Mouse (Mus musculus): ENCODE results near the gene Fgfr2.
"Not testable (repeated sequence)": the region's sequence is repeated elsewhere in the genome, so short reads cannot be mapped to it uniquely, and the experiment has no call there.

The Fgfr2 gene

DNA sequence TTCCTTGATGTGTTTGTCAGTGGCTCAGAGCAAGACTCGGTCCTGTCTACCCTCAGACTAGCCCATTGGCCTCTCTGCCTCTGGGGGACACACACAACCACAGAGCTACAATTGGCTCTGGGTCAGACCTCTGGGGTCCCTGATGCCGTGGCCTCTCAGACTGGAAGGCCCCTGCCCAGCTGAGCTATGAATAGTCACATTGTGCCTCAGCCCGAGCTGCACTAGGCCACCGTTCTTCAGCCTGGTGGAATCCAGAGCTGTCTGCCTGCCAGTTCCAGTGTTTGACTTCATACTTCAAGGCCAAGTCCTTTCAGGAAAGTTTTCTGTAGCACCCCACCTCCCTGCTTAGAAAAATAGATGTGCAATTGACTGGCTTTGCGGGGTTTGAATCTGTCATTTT, 434.4 kb downstream of the Fgfr2 start:
- no peak for DNase-seq (ENCODE audit: low read depth)

DNA sequence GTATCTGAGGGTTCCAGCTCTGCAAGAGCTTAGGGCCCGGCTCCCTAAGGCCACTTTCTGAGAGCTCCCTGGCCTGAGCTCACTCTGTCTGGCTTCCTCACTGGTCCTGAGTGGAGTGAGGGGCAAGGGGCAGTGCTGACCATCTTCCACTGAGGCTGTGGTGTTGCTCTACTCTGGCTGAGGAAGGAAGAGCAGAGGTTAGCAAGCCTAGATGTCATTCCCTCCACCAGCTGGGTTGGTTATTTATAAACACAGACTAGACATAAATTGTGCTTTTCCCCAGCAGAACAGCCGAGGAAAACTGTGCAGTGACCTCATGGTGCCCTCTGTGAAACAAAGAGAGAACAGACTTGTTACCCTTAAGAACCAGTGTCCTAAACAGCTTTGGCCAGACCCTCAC, 435.3 kb downstream of the Fgfr2 start:
- no peak for DNase-seq (ENCODE audit: low read depth)

GRCm38 (mm10) chr7:132686515-132686914, 436.6 kb downstream of the Fgfr2 start:
- peak; percentile 57 for DNase-seq (ENCODE audit: low read depth)

DNA sequence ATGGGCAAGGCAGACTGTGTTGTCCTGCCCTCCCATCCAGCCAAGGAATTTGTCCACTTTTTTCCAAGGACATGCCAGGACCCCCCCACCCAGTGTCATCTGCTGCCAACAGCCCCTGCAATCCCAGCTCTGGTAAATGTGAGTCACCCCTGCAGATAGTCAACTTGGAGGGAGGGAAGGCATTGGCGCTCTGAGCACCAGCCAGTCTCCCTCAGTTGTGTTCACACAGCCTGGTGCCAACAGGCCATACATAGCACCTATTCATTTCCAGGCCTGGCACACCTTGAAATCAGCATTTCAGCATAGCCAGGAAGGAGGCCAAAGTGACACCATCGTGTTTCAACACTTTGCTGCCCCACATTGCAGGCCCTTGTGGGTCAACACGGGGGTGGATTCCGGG, 439.2 kb downstream of the Fgfr2 start:
- DNase-seq (ENCODE audit: low read depth): no peak

DNA sequence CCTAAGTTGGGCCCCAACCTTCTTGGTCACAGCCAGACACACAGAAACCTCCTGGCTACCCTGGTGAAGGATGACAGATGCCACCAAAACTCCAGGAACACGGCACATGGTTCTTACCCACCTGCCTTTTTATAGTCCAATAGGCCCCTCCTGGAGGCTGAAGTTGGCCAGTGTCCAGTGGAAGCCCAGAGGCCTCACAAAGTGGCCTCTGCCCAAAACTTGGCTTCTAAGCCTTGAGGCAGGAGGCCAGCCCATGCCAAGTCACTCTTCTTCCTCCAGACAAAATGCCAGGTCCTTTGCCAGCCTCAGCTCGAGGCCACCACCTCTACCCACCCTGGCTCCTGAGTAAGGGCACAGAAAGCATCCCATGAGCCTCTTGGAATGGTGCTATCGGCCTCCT, 440.2 kb downstream of the Fgfr2 start:
- no peak for DNase-seq (ENCODE audit: low read depth)

DNA sequence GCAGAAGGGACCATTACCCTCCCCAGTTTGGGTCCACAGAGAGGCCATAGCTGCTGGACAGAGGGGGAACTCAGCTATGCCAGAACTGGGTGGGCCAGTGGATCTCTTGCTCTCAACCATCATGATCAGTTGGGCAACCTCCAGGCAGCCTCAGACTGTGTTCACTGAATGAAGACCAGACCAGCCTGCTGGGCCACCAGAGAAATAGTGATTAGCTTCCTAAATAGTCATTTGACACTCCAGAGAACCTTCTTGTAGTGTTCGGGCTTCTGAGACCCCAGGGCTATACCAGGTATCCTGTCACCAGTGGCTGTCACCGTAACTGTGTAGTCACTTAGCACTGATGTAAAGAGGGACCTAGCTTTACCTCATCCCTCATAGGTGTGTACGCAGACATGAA, 440.8 kb downstream of the Fgfr2 start:
- no peak for DNase-seq (ENCODE audit: low read depth)

DNA sequence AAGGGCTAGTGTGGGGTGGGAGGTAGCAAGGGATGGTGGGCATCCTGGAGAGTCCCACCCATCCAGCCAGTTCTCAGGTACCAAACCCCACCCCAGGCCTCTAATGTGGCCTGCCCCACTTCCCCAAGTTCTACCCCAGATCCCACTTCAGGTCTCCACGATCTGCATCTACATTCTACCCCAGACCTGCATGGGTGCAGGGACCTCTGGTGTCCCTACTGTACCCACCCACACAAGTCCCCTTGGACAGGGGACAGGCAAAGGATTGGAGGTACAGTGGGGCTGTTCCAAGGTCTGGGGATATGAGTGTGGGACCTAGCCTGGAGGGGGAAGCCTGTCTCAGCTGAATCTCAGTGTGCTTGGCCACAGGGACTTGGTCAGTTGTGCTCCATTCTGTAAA, 441.3 kb downstream of the Fgfr2 start:
- no peak for DNase-seq (ENCODE audit: low read depth)

- DNase-seq (ENCODE audit: low read depth): no peak
Measured at GRCm38 (mm10) chr7:132681296-132681695, 441.9 kb downstream of the Fgfr2 start.

DNA sequence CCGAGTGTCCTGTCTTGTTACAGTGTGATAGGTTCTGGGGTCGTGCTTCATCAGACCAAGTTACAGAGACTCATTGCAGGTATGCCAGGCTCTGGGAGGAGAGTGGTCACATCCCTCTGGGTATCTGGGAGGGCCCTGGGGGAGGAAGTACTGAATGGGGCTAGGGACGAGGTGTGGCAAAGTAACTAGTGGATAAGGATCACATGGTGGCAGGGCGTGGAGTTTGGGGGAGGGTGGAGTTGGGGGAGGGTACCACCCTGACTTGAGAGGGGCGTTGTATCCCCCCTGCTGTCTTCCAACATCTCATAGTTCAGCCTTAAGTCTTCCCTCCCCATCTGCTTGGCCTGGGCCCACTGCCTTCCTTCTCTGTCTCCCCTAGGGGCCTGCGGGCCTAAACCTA, 443.6 kb downstream of the Fgfr2 start:
- DNase-seq (ENCODE audit: low read depth): no peak

GRCm38 (mm10) chr7:132679117-132679516, 444.0 kb downstream of the Fgfr2 start:
- DNase-seq (ENCODE audit: low read depth): no peak

DNA sequence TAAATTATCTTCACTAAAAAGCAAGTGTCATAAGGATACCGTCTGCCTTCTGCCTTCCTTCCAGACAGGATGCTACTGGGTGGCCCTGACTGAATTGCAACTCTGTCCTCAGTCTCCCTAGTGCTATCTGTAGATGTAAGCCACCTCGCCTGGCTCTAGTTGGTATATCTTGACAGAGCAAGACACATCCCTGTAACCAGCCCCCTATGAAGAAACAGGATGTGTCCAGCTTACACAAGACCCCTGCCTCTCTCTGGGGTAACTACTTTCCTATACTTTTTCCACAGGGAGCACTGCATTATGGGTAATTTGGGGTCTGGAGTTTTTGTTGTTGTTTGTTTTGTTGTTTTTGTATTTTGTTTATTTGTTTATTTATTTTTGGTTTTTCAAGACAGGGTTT, 447.2 kb downstream of the Fgfr2 start:
- DNase-seq (ENCODE audit: low read depth): no peak

DNA sequence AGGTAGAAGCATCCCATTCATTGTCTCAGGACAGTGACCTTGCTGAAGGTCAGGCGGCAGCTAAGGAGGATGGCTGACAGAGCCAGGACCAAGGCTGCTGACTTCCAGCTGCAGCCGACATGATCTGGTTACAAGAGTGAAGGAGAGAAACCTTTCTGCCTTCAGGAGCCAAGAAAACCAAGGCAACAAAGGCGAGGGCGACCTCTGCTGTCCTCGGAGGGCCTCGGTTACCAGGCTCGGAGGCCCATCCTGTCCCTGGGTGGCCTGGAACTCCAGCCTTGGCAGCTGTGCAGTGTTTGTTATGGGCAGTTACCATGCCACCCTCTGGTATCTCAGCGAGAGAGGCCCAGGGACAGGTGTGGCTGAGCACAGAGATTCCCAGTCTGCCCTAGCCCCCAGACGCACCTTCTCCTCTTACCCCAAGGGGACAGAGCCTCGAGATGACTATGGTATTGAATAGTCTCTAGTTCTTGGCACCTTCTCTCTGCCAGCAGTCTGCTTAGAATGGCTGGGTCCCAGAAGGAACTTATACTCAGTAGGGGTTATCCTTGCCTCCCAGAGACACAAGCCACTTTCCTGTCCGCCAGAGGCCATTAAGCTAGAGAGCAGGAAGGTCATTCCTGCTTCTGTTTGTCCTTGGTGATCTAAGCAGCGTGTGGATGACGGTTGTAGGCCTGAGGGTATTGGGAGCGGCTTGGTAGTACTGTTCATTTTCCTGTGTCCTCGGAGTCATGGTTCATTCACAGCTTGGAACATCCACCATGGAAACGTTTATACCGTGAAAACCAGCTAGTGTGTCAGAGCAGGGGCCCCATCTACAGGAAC, 449.0 kb downstream of the Fgfr2 start:
- no peak for DNase-seq (ENCODE audit: low read depth)

- peak; percentile 45 for DNase-seq (ENCODE audit: low read depth)
Measured at GRCm38 (mm10) chr7:132672481-132672959, 450.6 kb downstream of the Fgfr2 start.

DNA sequence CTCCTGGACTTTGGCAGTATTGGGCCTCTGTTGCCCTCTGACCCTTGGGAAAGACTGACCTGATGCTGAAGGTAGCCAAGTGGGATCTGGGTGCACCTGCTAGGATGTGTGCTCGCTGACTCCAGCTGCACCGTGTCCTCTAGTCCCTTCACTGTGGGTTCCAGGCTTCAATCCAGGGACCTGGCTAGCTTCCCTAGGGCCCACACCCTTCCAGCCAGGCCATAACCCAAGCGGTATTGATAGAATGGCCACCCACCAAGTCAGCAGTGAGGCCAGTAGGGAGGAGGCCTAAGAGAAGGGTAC, 452.3 kb downstream of the Fgfr2 start:
- DNase-seq (ENCODE audit: low read depth): no peak

GRCm38 (mm10) chr7:132669999-132670862, 452.9 kb downstream of the Fgfr2 start:
- no peak for DNase-seq (ENCODE audit: low read depth)

- no peak for DNase-seq (ENCODE audit: low read depth)
Measured at GRCm38 (mm10) chr7:132668604-132669003, 454.5 kb downstream of the Fgfr2 start.

- no peak for DNase-seq (ENCODE audit: low read depth)
Measured at GRCm38 (mm10) chr7:132666516-132666915, 456.6 kb downstream of the Fgfr2 start.

GRCm38 (mm10) chr7:132665664-132666382, 457.3 kb downstream of the Fgfr2 start:
- DNase-seq (ENCODE audit: low read depth): no peak

DNA sequence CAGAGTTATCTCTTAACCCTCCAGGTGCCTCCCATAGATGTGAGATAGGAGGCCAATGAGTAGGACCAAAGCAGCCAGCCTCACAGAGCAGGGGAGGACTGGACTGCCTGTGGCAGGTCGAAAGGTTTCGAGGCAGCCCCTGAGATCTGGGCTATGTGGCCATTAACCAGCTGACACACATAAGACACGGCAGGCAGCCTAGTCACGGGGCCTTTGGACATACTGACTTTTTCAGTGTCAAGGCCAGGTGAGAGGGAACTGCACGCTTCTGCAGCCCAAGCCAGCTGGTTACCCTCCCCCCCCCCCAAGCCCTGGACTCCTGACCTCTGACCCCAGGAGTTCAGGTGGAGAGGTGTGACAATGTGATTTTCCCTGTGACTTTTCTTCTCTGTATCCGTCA, 458.3 kb downstream of the Fgfr2 start:
- no peak for DNase-seq (ENCODE audit: low read depth)

GRCm38 (mm10) chr7:132662831-132663230, 460.3 kb downstream of the Fgfr2 start:
- not testable (repeated sequence) for DNase-seq (ENCODE audit: low read depth)

DNA sequence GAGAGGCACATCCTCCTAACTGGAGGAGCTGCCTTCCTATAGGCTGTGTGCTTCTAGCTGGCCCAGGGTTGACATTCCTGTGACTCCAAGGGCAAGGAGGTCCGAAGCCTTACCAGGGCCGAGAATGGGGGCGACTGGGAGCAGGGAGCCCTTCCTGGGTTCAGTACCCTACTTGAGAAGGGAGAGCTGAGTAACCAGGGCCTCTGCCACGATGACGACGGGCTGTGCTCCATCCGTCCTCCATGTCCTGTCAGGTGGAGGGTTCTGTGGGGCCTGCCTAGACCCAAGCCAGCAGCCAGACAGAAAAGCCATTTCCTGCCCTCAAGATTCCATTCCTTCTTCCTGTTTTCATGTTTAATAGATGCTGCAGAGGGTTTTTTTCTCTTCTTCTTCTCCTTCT, 463.5 kb downstream of the Fgfr2 start:
- no peak for DNase-seq (ENCODE audit: low read depth)

DNA sequence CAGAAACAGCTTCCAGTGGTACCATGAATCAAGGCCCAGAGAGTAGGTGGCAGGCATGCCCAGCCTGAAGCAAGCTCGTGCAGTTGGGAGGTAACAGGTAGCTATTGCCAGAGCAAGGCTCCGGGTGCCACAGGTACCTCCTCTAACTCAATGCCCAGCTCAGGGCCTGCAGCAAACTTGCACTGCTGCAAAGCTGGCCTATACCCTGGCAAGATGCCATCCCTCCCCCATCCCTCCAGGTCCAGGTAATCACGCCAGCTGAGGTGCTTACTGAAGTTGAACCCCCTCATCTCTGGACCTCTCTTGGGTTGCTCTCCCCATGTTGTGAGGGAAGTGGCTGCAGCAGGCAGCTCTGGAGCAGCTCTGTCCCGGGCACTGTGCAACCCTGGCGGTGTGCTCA, 464.5 kb downstream of the Fgfr2 start:
- DNase-seq (ENCODE audit: low read depth): no peak

- no peak for DNase-seq (ENCODE audit: low read depth)
Measured at GRCm38 (mm10) chr7:132658058-132658450, 465.1 kb downstream of the Fgfr2 start.
